Mouse (Mus musculus) G1E (cell line): Measurements from ENCODE around the gene Mrto4.

Source experiments
- CTCF ChIP-seq: IDR thresholded peaks from 2 replicates; pipeline ENCODE4 v1.5.1; 2012; ENCODE audit warnings: low read depth, low read length, inconsistent platforms, mixed read lengths
- TAL1 ChIP-seq: conservative IDR thresholded peaks from 2 replicates; pipeline ENCODE4 v1.6.1; 2012; ENCODE audit warnings: low read depth, low read length, inconsistent platforms, mixed read lengths

DNA sequence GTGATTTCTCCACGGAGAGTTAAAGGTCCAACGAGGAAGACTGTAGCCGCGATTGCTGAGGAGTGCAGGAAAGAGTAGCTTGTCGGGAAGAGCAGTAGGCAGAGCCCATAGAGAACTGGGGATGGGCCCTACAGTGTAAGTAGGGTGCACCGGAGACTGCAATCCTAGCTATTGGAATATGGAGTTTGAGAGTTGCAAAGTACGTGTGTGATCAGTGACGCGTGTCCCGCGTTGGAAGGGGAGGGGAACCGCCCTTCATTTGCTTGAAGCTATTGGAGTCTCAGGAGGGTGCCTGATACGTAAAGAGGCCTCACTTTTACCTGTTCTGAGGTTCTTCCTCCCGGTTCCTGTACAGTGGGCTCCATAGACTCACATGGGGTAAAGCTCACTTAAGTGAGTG is 40.7 kb downstream of the Mrto4 start:
- TF ChIP-seq TAL1 = no peak
- no peak for TF ChIP-seq CTCF
